Mouse (Mus musculus) frontal cortex, postnatal 25 days (tissue): ENCODE data around the gene Gm21083.
"Not testable (repeated sequence)": the region's sequence is repeated elsewhere in the genome, so short reads cannot be mapped to it uniquely, and the experiment has no call there.

Experiments used
- DNase-seq, 2 experiments: peaks; one replicate each; pipeline ENCODE4 v3.0.0; 2022; ENCODE audit warnings: low spot score in 2 of 2

Gm21083 gene

GRCm38 (mm10) chr5:15577033-15577432, at the start of gene Gm21083:
Gm21083 (plus strand) TSS chr5:15577333.
- DNase-seq, result not testable (repeated sequence)

GRCm38 (mm10) chr5:15529122-15529521, 48.0 kb upstream of the Gm21083 start, which contains the start of gene Gm21190:
Gm21190 (minus strand) TSS chr5:15529222.
- not testable (repeated sequence) for DNase-seq

DNA sequence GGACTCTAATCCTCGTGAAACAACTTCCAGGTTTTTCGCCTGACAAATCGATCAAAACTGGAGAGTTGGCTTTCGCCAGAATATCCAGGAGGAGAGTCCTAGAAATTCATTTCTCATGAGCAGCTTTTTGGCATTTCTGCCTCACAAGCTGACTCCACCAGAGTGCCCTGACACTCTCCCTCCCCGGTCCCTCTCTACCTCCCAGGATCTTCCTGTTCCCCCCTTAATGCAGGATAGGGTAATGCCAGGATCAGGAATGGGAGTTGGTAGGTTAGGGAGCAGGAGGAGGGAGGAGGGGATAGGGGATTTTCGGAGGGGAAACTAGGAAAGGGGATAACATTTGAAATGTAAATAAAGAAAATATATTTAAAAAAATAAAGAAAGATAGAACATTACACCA, 28.5 kb upstream of the Gm21083 start:
- DNase-seq, result not testable (repeated sequence)

DNA sequence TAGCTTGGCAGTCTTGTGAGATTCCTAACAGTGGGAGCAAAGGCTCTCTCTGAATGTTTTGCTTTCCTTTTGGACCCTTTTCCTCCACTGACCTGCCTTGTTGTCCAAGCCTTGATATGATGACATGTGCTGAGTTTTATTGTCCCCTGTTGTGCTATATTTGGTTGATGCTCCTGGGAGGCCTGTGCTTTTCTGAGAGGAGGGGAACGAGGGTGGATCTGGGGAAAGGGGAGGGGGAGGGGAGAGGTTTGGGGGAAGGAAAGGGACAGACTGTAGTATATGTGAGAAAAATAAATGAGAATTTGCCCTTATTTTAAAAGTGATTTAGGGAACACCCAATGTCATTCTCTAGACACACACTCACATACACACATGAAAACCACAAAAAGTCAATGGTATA, 28.0 kb upstream of the Gm21083 start:
- not testable (repeated sequence) for DNase-seq

GRCm38 (mm10) chr5:15549606-15550005, 27.5 kb upstream of the Gm21083 start:
- DNase-seq, result not testable (repeated sequence)

GRCm38 (mm10) chr5:15558654-15559053, 18.5 kb upstream of the Gm21083 start:
- DNase-seq, result not testable (repeated sequence)

- DNase-seq, result not testable (repeated sequence)
Observed at GRCm38 (mm10) chr5:15561425-15562264, 15.5 kb upstream of the Gm21083 start.

- DNase-seq, result not testable (repeated sequence)
Observed at GRCm38 (mm10) chr5:15573735-15574134, 3.4 kb upstream of the Gm21083 start.

DNA sequence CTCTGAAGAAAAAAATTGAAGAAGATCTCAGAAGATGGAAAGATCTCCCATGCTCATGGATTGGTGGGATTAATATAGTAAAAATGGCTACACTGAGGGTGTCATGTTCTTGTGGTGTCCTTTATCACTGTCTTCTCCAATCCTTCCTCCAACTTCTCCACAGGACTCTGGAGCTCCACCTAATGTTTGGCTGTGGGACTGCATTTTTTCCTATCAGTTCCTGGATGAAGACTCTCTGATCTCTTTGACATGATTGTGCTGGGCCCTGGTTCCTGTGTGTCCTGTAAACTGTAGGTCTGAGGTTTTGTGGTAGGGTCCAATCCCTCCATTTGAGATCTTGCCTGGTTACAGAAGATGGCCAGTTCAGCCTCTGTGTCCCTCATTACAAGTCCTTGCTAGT, 9.2 kb downstream of the Gm21083 start:
- not testable (repeated sequence) for DNase-seq

DNA sequence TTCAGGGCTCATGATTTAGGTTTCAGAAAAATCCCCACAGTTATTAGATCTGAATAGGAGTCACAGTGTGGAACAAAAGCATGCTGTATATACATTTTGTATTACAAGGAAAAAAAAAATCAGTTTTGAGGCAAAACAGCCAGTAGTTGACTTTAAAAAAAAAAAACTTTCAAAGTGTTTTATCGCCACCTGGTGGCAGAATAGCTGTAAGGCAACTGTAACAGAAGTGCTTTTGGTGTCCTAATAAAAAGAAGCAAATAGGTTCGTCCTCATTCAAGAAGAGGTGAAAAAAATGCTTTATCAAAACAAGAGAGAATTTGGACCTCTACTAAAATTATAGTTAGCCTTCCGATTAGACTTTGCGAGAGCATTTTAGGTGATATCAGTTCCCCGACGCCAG, 11.2 kb downstream of the Gm21083 start:
- not testable (repeated sequence) for DNase-seq

- DNase-seq, result not testable (repeated sequence)
Observed at GRCm38 (mm10) chr5:15590635-15591034, 13.5 kb downstream of the Gm21083 start.

GRCm38 (mm10) chr5:15591577-15591976, 14.4 kb downstream of the Gm21083 start:
- DNase-seq, result not testable (repeated sequence)

DNA sequence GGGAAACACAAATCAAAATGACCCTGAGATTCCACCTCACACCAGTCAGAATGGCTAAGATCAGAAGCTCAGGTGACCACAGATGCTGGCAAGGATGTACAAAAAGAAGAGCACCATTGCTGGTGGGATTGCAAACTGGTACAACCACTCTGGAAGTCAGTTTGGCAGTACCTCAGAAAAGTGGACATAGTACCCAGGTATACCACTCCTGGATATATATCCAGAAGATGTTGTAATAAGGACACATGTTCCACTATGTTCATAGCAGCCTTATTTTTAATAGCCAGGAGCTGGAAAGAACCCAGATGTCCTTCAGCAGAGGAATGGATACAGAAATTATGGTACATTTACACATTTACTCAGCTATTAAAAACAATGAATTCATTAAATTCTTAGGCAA, 21.7 kb downstream of the Gm21083 start:
- not testable (repeated sequence) for DNase-seq

DNA sequence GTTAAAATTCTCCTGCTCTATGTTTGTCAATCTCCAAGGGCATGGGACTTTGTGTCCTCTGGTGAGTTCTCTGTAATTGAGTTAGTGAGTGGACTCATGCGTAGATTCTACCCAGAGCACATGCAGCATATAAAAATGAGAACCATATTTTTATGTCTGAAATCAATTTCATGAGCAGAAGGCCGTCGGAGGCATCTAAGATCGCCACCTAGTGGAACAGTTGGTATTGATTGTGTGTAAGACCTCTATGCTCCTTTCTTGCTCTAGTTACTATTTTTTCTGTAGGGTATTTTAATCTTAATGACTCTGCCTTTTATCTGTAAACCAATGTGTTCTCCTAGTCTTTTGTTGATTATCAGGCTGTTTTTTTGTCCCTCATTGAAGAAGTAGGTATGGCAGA, 23.2 kb downstream of the Gm21083 start:
- DNase-seq, result not testable (repeated sequence)

DNA sequence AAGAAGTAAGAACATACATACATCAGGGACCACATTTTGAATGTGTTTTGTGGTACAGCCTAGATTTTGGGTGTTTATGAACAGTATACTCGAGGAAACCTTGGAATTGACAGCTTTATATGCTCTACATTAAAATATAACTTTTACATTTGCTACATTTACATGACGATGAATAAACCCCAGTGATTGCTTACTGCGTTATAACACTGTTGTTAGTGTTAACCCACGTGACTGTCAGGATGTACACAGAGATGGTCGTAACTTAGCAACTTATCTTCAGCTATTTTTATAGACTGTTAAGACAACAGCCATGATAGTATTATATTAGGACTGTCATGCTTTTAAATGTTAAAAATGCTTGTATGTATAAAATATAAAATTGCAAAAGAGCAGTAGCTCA, 24.3 kb downstream of the Gm21083 start:
- DNase-seq, result not testable (repeated sequence)

GRCm38 (mm10) chr5:15601960-15602359, 24.8 kb downstream of the Gm21083 start:
- not testable (repeated sequence) for DNase-seq

- not testable (repeated sequence) for DNase-seq
Observed at GRCm38 (mm10) chr5:15602424-15602947, 25.4 kb downstream of the Gm21083 start.

DNA sequence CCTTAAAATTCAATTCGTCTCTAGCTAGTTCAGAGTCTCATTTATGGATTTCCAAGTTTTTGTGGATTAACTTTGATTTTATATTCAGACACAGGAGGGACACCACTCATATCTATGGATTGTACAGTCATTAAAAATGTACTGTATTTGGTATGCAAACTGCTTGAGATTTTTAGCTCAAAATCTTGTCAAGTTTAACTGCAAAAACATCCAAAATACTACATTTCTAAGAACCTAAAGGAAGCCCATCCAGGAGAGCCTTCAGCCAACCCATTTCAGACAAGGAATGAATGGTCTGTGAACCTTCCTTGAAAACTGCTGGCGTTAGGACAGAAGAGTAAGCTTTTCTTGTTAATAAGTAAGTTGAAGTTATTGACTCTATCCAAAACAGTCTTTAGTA, 25.9 kb downstream of the Gm21083 start:
- DNase-seq, result not testable (repeated sequence)

GRCm38 (mm10) chr5:15603585-15603984, 26.5 kb downstream of the Gm21083 start:
- not testable (repeated sequence) for DNase-seq

GRCm38 (mm10) chr5:15606677-15607076, 29.5 kb downstream of the Gm21083 start:
- DNase-seq, result peak in 1 of 2 experiments; percentile 10

- DNase-seq, result not testable (repeated sequence)
Observed at GRCm38 (mm10) chr5:15610695-15611094, 33.6 kb downstream of the Gm21083 start.

DNA sequence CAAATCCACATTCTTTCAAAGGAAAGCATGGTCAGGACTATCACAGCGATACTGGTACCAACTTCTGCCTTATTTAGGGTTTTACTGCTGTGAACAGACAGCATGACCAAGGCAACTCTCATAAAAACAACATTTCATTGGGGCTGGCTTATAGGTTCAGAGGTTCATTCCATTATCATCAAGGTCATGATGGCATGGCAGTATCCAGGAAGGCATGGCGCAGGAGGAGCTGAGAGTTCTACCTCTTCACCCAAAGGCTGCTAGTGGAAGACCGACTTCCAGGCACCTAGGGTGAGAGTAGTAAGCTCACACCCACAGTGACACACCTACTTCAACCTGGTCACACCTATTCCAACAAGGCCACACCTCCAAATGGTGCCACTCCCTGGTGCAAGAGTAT, 39.1 kb downstream of the Gm21083 start:
- DNase-seq, result not testable (repeated sequence)

- not testable (repeated sequence) for DNase-seq
Observed at GRCm38 (mm10) chr5:15618764-15619163, 41.6 kb downstream of the Gm21083 start, which contains the start of gene Speer4d. Speer4d (plus strand) TSS chr5:15619064.
